Mouse (Mus musculus) liver, embryonic 14.5 days (tissue): ENCODE measurements at regions not wholly inside any gene's neighbourhood (a gene's known extent, or its start where the extent isn't known, plus 50 kb on each side); places are given as distances from the start of the nearest gene placed in this dataset.

Source experiments
- CTCF ChIP-seq: IDR thresholded peaks from 2 replicates; pipeline ENCODE4 v1.5.1; 2016; ENCODE audit warnings: antibody characterized with exemption, low read depth, control low read depth
- EP300 ChIP-seq: IDR thresholded peaks from 2 replicates; pipeline ENCODE4 v1.6.1; 2016; ENCODE audit warnings: antibody characterized with exemption, low read depth

DNA sequence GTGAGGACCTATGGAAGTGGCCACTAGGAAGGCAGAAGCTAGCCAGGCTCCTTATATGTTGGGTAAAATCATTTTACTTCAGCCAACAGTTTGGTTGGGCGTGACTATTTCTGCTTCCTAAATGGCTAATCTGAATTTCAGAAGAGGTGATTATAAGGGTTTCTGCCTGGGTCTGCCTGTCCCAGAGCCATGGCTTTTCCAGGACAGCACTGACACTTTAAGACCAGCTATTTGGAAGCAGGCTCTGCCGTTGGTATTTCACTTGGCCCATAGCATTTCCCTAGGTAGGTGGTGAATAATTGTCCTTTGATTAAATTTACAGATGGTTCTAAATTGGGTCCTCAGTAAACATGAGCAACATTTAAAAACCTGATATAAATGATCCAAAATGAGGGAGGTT, 240.3 kb downstream of the Plpp3 start:
- no peak for TF ChIP-seq CTCF
- TF ChIP-seq EP300: no peak
